Mouse (Mus musculus) ovary, postnatal 36 days (tissue): ENCODE measurements around the gene Olfr617.
"Not testable (repeated sequence)": the region's sequence is repeated elsewhere in the genome, so short reads cannot be mapped to it uniquely, and the experiment has no call there.

Source experiments
- DNase-seq: peaks from one replicate; pipeline ENCODE4 v3.0.0; 2022; ENCODE audit warnings: low spot score, mixed read lengths

Olfr617 gene

GRCm38 (mm10) chr7:103572761-103573160 lies at the start of gene Olfr617:
Gene Olfr617 (plus strand): TSS chr7:103573061.
- no peak for DNase-seq

- DNase-seq = not testable (repeated sequence)
Measured at GRCm38 (mm10) chr7:103542617-103543016, 30.2 kb upstream of the Olfr617 start, which contains the start of gene Olfr612. Gene Olfr612 (minus strand): TSS chr7:103542717.

GRCm38 (mm10) chr7:103547774-103548173 lies 25.1 kb upstream of the Olfr617 start, which contains the start of gene Olfr613:
Gene Olfr613 (plus strand): TSS chr7:103548074.
- DNase-seq = no peak

GRCm38 (mm10) chr7:103555779-103556178 lies 17.1 kb upstream of the Olfr617 start, which contains the start of gene Olfr615:
Gene Olfr615 (plus strand): TSS chr7:103556079.
- no peak for DNase-seq

- DNase-seq = no peak
Measured at GRCm38 (mm10) chr7:103569043-103569442, 3.8 kb upstream of the Olfr617 start, which contains the start of gene Olfr616. Gene Olfr616 (minus strand): TSS chr7:103569143.

- DNase-seq = no peak
Measured at GRCm38 (mm10) chr7:103589803-103590202, 16.9 kb downstream of the Olfr617 start, which contains the start of gene Olfr618. Gene Olfr618 (plus strand): TSS chr7:103590103.

GRCm38 (mm10) chr7:103600275-103600674 lies 27.4 kb downstream of the Olfr617 start, which contains the start of gene Olfr619:
Gene Olfr619 (plus strand): TSS chr7:103600575.
- DNase-seq = no peak

GRCm38 (mm10) chr7:103607425-103607824 lies 34.6 kb downstream of the Olfr617 start:
- DNase-seq = no peak

- DNase-seq = no peak
Measured at GRCm38 (mm10) chr7:103612434-103612833, 39.6 kb downstream of the Olfr617 start, which contains the start of gene Olfr620. Gene Olfr620 (minus strand): TSS chr7:103612534.
